Mouse (Mus musculus): ENCODE results near the gene Asb4. TPM values are rescaled to one million over a fixed set of nuclear protein-coding genes. Genes with fewer than 3 reads are reported as not detected.

Asb4 gene
- polyA plus RNA-seq, 1 experiment from 2014 or later, result 28.7 TPM

- H3K27me3 ChIP-seq (ENCODE audit: control insufficient read depth, insufficient read depth, low read length), result no peaks in the 10 kb centered on the region
- no peak overlapping the region for H3K27ac ChIP-seq (ENCODE audit: low read depth, low read length)
- H3K4me2 ChIP-seq (replicated peaks; ENCODE audit: low read depth, low read length), result no peak overlapping the region
- 87% methylated on average over 5 of the region's 5 CpGs for WGBS
- H3K4me3 ChIP-seq (ENCODE audit: low read depth, low read length), result no peak overlapping the region
- H3K4me1 ChIP-seq (replicated peaks; ENCODE audit: control insufficient read depth, insufficient read depth, low read length), result no peaks in the 10 kb centered on the region
- H3K9me3 ChIP-seq (ENCODE audit: control insufficient read depth, low read length), result no peaks in the 10 kb centered on the region
- no peaks in the 10 kb centered on the region for H3K36me3 ChIP-seq (ENCODE audit: control insufficient read depth, insufficient read depth, low read length)
- ATAC-seq (ENCODE audit: low FRiP score), result no peak
- DNase-seq (ENCODE audit: low spot score), result no peak
- no peak overlapping the region for H3K9ac ChIP-seq (ENCODE audit: low read depth, low read length)
Measured at GRCm38 (mm10) chr6:5365845-5366244, 17.3 kb upstream of the Asb4 start.

- H3K27me3 ChIP-seq (ENCODE audit: control insufficient read depth, insufficient read depth, low read length), result no peaks in the 10 kb centered on the region
- H3K36me3 ChIP-seq (ENCODE audit: control insufficient read depth, insufficient read depth, low read length), result no peaks in the 10 kb centered on the region
- H3K9me3 ChIP-seq (ENCODE audit: control insufficient read depth, low read length), result no peaks in the 10 kb centered on the region
- ATAC-seq (ENCODE audit: low FRiP score) (no peak), DNase-seq (ENCODE audit: low spot score) (no peak)
- no peak overlapping the region for H3K9ac ChIP-seq (ENCODE audit: low read depth, low read length)
- H3K4me3 ChIP-seq (ENCODE audit: low read depth, low read length), result no peak overlapping the region
- no peak overlapping the region for H3K4me2 ChIP-seq (replicated peaks; ENCODE audit: low read depth, low read length)
- H3K27ac ChIP-seq (ENCODE audit: low read depth, low read length), result no peak overlapping the region
- 76% methylated on average over 4 of the region's 4 CpGs for WGBS
- peaks cover 13% of the 10 kb centered on the region for H3K4me1 ChIP-seq (replicated peaks; ENCODE audit: control insufficient read depth, insufficient read depth, low read length)
Measured at GRCm38 (mm10) chr6:5376884-5377283, 6.3 kb upstream of the Asb4 start.

DNA sequence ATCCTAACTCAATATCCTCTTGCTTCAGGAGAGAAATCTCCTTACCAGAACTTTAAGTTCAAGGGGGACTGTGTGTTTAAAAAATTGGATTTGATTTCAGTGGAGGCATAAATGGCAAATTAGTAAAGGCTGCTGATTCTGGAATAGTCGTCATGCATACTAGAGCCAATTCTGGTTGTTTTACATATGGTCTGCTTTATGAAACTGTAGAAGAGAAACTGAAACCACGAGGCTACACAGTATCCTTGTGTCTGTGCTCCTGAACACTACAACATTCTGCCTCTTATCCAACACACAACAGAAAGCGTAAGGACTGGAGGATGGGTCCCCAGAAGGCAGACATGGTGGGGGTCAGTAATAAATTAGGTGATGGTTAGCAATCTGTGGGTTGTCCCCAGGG is 4.1 kb upstream of the Asb4 start:
- no peak overlapping the region for H3K4me3 ChIP-seq (ENCODE audit: low read depth, low read length)
- H3K36me3 ChIP-seq (ENCODE audit: control insufficient read depth, insufficient read depth, low read length), result no peaks in the 10 kb centered on the region
- ATAC-seq (ENCODE audit: low FRiP score), result no peak
- H3K27ac ChIP-seq (ENCODE audit: low read depth, low read length), result peak overlapping the region; percentile 91
- H3K27me3 ChIP-seq (ENCODE audit: control insufficient read depth, insufficient read depth, low read length), result no peaks in the 10 kb centered on the region
- 80% methylated on average over 3 of the region's 3 CpGs for WGBS
- no peak overlapping the region for H3K9ac ChIP-seq (ENCODE audit: low read depth, low read length)
- no peak overlapping the region for H3K4me2 ChIP-seq (replicated peaks; ENCODE audit: low read depth, low read length)
- no peaks in the 10 kb centered on the region for H3K9me3 ChIP-seq (ENCODE audit: control insufficient read depth, low read length)
- no peak for DNase-seq (ENCODE audit: low spot score)
- H3K4me1 ChIP-seq (replicated peaks; ENCODE audit: control insufficient read depth, insufficient read depth, low read length), result peaks cover 15% of the 10 kb centered on the region

- peak overlapping the region; percentile 35; the same call in 1 of the 2 replicates for H3K9ac ChIP-seq (ENCODE audit: low read depth, low read length)
- no peaks in the 10 kb centered on the region for H3K27me3 ChIP-seq (ENCODE audit: control insufficient read depth, insufficient read depth, low read length)
- H3K36me3 ChIP-seq (ENCODE audit: control insufficient read depth, insufficient read depth, low read length), result no peaks in the 10 kb centered on the region
- ATAC-seq (ENCODE audit: low FRiP score) (peak; percentile 30), DNase-seq (ENCODE audit: low spot score) (peak; percentile 75)
- no peak overlapping the region for H3K4me3 ChIP-seq (ENCODE audit: low read depth, low read length)
- peaks cover 15% of the 10 kb centered on the region for H3K4me1 ChIP-seq (replicated peaks; ENCODE audit: control insufficient read depth, insufficient read depth, low read length)
- 21% methylated on average over 22 of the region's 22 CpGs for WGBS
- no peaks in the 10 kb centered on the region for H3K9me3 ChIP-seq (ENCODE audit: control insufficient read depth, low read length)
- H3K4me2 ChIP-seq (replicated peaks; ENCODE audit: low read depth, low read length), result peak overlapping the region; percentile 19; the same call in 1 of the 2 replicates
- H3K27ac ChIP-seq (ENCODE audit: low read depth, low read length), result peak overlapping the region; percentile 91
Measured at GRCm38 (mm10) chr6:5379781-5380623, 3.2 kb upstream of the Asb4 start.

DNA sequence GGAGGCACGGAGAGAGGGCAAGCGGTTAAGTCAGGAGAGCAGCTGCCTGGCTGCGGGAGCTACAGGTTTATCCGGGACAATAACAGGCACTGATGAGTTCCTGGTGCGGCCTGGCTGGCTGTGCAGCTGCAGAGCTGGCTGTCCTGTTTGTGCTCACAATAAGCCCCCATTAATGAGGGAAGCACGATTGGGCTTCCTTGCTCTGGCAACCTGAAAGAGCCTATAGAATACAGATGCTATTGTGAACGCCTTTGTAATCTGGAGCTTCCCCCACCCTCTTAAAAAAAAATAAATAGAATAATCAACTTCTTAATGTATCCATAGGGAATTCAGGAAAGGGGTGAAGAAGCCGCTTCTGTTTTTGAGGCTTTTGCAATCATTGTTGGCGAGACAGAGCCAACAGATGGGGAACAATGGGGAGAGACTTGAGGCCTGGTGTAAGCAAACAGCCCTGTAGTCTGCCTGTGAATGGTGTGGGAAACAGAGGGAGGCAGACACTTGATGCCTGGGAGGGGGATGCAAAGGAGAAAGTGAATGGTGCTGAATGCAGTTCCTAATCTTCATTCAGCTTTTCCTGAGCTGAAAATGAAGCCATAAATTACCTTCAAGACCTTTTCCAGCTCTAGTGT is 2.4 kb upstream of the Asb4 start:
- peak; percentile 86 for ATAC-seq (ENCODE audit: low FRiP score)
- 4% methylated on average over 9 of the region's 9 CpGs for WGBS
- H3K4me2 ChIP-seq (replicated peaks; ENCODE audit: low read depth, low read length), result no peak overlapping the region

GRCm38 (mm10) chr6:5381918-5382582 is 1.1 kb upstream of the Asb4 start:
- DNase-seq (ENCODE audit: low spot score) (peak; percentile 37), ATAC-seq (ENCODE audit: low FRiP score) (no peak)
- peak overlapping the region; percentile 91 for H3K27ac ChIP-seq (ENCODE audit: low read depth, low read length)
- peaks cover 15% of the 10 kb centered on the region for H3K4me1 ChIP-seq (replicated peaks; ENCODE audit: control insufficient read depth, insufficient read depth, low read length)
- H3K36me3 ChIP-seq (ENCODE audit: control insufficient read depth, insufficient read depth, low read length), result no peaks in the 10 kb centered on the region
- H3K9me3 ChIP-seq (ENCODE audit: control insufficient read depth, low read length), result no peaks in the 10 kb centered on the region
- H3K9ac ChIP-seq (ENCODE audit: low read depth, low read length), result 0 out of 2 replicates have a peak overlapping the region, but pooled peaks have one; percentile 27
- 44% methylated on average over 13 of the region's 13 CpGs for WGBS
- no peak overlapping the region for H3K4me2 ChIP-seq (replicated peaks; ENCODE audit: low read depth, low read length)
- no peaks in the 10 kb centered on the region for H3K27me3 ChIP-seq (ENCODE audit: control insufficient read depth, insufficient read depth, low read length)
- no peak overlapping the region for H3K4me3 ChIP-seq (ENCODE audit: low read depth, low read length)

More for the DNA sequence above, 2.4 kb upstream of the Asb4 start:
- DNase-seq (ENCODE audit: low spot score), result peak; percentile 70
- no peaks in the 10 kb centered on the region for H3K27me3 ChIP-seq (ENCODE audit: control insufficient read depth, insufficient read depth, low read length)
- H3K9me3 ChIP-seq (ENCODE audit: control insufficient read depth, low read length), result no peaks in the 10 kb centered on the region
- H3K4me1 ChIP-seq (replicated peaks; ENCODE audit: control insufficient read depth, insufficient read depth, low read length), result peaks cover 15% of the 10 kb centered on the region
- no peak overlapping the region for H3K4me3 ChIP-seq (ENCODE audit: low read depth, low read length)
- no peak overlapping the region for H3K9ac ChIP-seq (ENCODE audit: low read depth, low read length)
- H3K36me3 ChIP-seq (ENCODE audit: control insufficient read depth, insufficient read depth, low read length), result no peaks in the 10 kb centered on the region
- peak overlapping the region; percentile 91 for H3K27ac ChIP-seq (ENCODE audit: low read depth, low read length)

DNA sequence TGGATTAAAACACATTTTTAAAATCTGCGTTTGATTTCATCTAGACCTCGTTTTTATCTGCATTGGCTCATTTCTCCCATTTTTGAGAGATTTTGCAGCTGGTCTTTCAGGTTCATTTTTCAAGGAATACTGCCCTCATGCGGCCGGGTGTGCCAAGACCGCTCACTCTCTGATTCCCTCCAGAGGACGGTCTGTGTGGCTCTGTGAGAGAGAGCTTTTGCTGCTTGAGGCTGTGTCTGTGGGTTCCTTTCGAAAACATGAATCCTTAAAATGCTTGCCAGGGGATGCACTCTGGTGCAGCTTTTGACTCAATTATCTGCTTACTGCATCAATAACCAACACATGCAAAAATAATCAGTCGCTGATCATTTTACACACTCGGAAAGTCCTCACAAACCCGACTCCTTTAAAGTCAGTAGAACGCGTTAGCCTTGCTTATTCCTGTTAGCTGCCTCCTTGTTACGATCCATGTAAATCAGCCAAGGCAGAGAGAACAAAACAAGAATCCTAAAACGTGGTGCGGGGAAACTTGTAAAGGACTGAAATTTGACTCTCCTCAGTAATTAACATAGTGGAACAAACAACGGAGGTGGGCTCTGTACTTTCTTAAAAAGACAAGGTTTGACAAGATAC is 487 bp upstream of the Asb4 start:
- Histone ChIP-seq H3K9ac (ENCODE audit: low read depth, low read length) (peak overlapping the region; percentile 54), H3K4me3 (ENCODE audit: low read depth, low read length) (peak overlapping the region; percentile 17), H3K36me3 (ENCODE audit: control insufficient read depth, insufficient read depth, low read length) (no peaks in the 10 kb centered on the region), H3K27ac (ENCODE audit: low read depth, low read length) (peak overlapping the region; percentile 91), H3K27me3 (ENCODE audit: control insufficient read depth, insufficient read depth, low read length) (no peaks in the 10 kb centered on the region), H3K4me2 (replicated peaks; ENCODE audit: low read depth, low read length) (peak overlapping the region; percentile 46), H3K9me3 (ENCODE audit: control insufficient read depth, low read length) (no peaks in the 10 kb centered on the region), H3K4me1 (replicated peaks; ENCODE audit: control insufficient read depth, insufficient read depth, low read length) (peaks cover 15% of the 10 kb centered on the region)
- DNase-seq (ENCODE audit: low spot score), result peak; percentile 91
- 2% methylated on average over 16 of the region's 16 CpGs for WGBS
- ATAC-seq (ENCODE audit: low FRiP score), result peak; percentile 31

DNA sequence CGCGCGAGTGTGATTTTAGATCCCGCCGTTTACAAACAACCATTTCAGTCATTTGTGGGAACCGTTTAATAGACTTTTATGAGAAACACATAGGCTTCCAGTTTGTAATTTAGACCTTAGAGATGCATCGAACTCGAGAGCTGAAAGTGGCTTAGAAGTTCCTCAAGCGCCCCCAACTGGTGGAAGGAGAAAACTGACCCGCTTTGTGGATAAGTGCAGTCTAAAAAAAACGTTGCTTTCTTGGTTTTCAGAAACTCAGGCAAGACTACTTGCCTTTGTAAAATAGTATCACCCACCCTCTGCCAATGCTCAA is 948 bp downstream of the Asb4 start:
- Histone ChIP-seq H3K4me2 (replicated peaks; ENCODE audit: low read depth, low read length) (peak overlapping the region; percentile 46), H3K9ac (ENCODE audit: low read depth, low read length) (peak overlapping the region; percentile 54; the same call in 1 of the 2 replicates), H3K4me3 (ENCODE audit: low read depth, low read length) (peak overlapping the region; percentile 6; the same call in 1 of the 2 replicates), H3K27me3 (ENCODE audit: control insufficient read depth, insufficient read depth, low read length) (no peaks in the 10 kb centered on the region), H3K36me3 (ENCODE audit: control insufficient read depth, insufficient read depth, low read length) (no peaks in the 10 kb centered on the region), H3K4me1 (replicated peaks; ENCODE audit: control insufficient read depth, insufficient read depth, low read length) (peaks cover 15% of the 10 kb centered on the region), H3K27ac (ENCODE audit: low read depth, low read length) (peak overlapping the region; percentile 91), H3K9me3 (ENCODE audit: control insufficient read depth, low read length) (no peaks in the 10 kb centered on the region)
- ATAC-seq (ENCODE audit: low FRiP score) (no peak; the same call in 1 of the 2 replicates), DNase-seq (ENCODE audit: low spot score) (peak; percentile 93)
- WGBS, result 2% methylated on average over 11 of the region's 11 CpGs
